Mouse (Mus musculus): ENCODE results near the gene Zc3h13. TPM values are rescaled to one million over a fixed set of nuclear protein-coding genes. Genes with fewer than 3 reads are reported as not detected.

Zc3h13 gene
- polyA plus RNA-seq, 1 experiment from 2014 or later, result 31.4 TPM

DNA sequence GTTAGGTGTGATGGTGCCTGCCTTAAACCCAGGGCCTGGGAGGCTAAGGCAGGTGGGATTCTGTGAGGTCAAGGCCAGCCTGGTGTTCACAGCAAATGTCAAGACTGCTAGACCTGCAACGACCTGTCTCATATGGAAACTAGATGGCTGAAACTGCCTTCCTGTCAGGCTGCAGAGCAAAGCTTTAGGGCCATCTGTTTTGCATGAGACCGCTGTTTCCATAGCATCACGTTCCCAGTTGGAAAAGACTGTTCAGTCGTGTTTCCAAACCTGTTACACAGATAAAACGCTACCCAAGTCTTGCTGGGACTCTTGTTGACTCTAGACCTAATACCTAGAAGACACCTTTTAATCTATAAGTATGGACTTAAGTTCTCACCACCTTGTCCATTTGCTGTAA, 61.9 kb downstream of the Zc3h13 start:
- DNase-seq (ENCODE audit: low spot score, missing footprints) (no peak), ATAC-seq (ENCODE audit: low FRiP score) (no peak)
- WGBS, result 93% methylated on average over 5 of the region's 5 CpGs
- Histone ChIP-seq H3K27ac (ENCODE audit: low read depth, low read length) (no peak overlapping the region), H3K9me3 (ENCODE audit: control insufficient read depth, low read length) (no peaks in the 10 kb centered on the region), H3K9ac (ENCODE audit: low read length) (no peak overlapping the region), H3K4me1 (ENCODE audit: control insufficient read depth, insufficient read depth, low read length) (no peaks in the 10 kb centered on the region), H3K4me2 (no peak overlapping the region), H3K27me3 (ENCODE audit: control insufficient read depth, insufficient read depth, low read length) (no peaks in the 10 kb centered on the region), H3K36me3 (ENCODE audit: control insufficient read depth, insufficient read depth, low read length) (peaks cover 4% of the 10 kb centered on the region; the same call in 1 of the 2 replicates), H3K4me3 (ENCODE audit: low read depth, low read length) (no peak overlapping the region)

DNA sequence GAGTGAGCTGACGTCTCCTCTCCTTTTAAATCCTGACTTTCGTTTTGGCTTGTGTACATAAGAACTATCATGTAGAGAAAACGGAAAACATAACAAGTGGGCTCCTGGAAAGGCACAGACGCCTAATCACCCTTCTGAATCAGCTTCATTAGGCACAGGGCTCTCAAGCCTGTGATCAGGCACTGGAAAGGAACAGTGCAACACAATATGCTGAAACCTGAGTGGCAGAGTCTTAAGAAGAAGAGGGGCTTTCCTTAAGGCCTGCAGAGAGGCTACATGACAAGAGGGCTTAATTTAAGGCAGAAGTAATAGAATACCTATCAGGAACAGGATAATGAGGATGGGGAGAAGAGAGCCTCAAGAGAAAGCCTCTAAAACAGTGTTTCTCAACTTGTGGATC, 67.5 kb downstream of the Zc3h13 start:
- Histone ChIP-seq H3K4me2 (no peak overlapping the region), H3K27me3 (ENCODE audit: control insufficient read depth, insufficient read depth, low read length) (no peaks in the 10 kb centered on the region), H3K9me3 (ENCODE audit: control insufficient read depth, low read length) (no peaks in the 10 kb centered on the region), H3K27ac (ENCODE audit: low read depth, low read length) (no peak overlapping the region), H3K4me3 (ENCODE audit: low read depth, low read length) (no peak overlapping the region), H3K36me3 (ENCODE audit: control insufficient read depth, insufficient read depth, low read length) (no peaks in the 10 kb centered on the region), H3K4me1 (ENCODE audit: control insufficient read depth, insufficient read depth, low read length) (no peaks in the 10 kb centered on the region), H3K9ac (ENCODE audit: low read length) (no peak overlapping the region)
- WGBS, result 43% methylated on average over 4 of the region's 4 CpGs
- ATAC-seq (ENCODE audit: low FRiP score) (no peak), DNase-seq (ENCODE audit: low spot score, missing footprints) (peak; percentile 51)

DNA sequence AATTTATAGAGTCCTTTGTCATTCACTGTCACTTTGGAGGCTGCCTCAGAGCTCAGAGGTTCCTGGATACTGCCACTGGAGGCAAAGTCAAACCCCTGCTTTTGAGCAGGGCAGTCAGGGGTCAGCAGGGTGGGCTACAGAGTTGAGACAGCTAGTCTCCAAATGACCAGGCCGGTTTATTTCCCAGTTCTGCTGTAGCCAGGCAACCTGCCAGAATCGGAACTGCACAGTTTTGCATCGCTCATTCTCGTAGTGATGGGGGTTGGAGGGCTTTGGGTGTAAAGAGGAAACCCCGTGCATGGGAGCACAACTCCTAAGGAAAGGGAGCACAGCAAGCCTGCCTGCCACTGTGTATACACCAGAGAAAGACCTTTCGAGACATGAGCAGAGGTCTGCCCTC, 79.1 kb downstream of the Zc3h13 start:
- no peaks in the 10 kb centered on the region for H3K27me3 ChIP-seq (ENCODE audit: control insufficient read depth, insufficient read depth, low read length)
- H3K4me2 ChIP-seq, result no peak overlapping the region
- H3K9me3 ChIP-seq (ENCODE audit: control insufficient read depth, low read length), result no peaks in the 10 kb centered on the region
- DNase-seq (ENCODE audit: low spot score, missing footprints) (peak; percentile 76), ATAC-seq (ENCODE audit: low FRiP score) (no peak)
- H3K4me3 ChIP-seq (ENCODE audit: low read depth, low read length), result no peak overlapping the region
- 62% methylated on average over 6 of the region's 6 CpGs for WGBS
- H3K4me1 ChIP-seq (ENCODE audit: control insufficient read depth, insufficient read depth, low read length), result no peaks in the 10 kb centered on the region
- H3K27ac ChIP-seq (ENCODE audit: low read depth, low read length), result no peak overlapping the region
- H3K36me3 ChIP-seq (ENCODE audit: control insufficient read depth, insufficient read depth, low read length), result no peaks in the 10 kb centered on the region
- H3K9ac ChIP-seq (ENCODE audit: low read length), result no peak overlapping the region

DNA sequence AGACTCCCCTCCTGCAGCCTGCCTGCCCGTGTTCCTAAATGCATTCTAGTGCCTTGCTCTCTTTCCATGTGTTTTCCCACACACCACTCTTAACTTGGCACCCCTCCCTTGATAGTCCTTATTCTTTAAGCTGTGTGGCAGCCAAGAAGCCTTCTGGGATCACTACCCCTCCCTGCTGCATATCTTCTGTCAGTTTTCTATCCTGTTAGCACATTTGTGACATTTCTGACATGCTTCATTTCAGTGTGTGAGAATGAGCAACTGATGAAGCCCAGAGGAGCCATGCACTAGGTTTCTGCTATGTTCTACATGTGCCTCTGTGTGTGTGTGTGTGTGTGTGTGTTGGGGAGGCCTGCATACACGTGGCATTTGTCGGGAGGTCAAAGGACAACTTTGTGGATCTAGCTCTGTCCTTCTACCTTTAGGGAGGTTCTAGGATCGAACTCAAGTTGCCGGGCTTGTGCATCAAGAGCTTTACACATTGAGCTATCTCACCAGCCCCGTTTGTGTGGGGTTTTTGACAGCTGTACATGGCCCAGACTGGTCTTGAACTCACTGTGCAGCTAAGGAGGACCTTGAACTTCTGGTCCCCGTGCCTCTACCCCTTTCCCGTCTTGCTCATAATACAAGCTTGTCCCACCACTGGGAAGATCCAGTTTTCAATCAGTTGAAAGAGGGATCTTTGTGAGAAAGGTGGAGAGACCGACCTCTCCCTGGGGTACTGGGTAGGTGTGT, 81.3 kb downstream of the Zc3h13 start:
- no peak for ATAC-seq (ENCODE audit: low FRiP score)
- Histone ChIP-seq H3K4me1 (ENCODE audit: control insufficient read depth, insufficient read depth, low read length) (no peaks in the 10 kb centered on the region), H3K4me2 (no peak overlapping the region), H3K4me3 (ENCODE audit: low read depth, low read length) (no peak overlapping the region), H3K36me3 (ENCODE audit: control insufficient read depth, insufficient read depth, low read length) (no peaks in the 10 kb centered on the region), H3K27ac (ENCODE audit: low read depth, low read length) (no peak overlapping the region), H3K27me3 (ENCODE audit: control insufficient read depth, insufficient read depth, low read length) (no peaks in the 10 kb centered on the region), H3K9ac (ENCODE audit: low read length) (no peak overlapping the region), H3K9me3 (ENCODE audit: control insufficient read depth, low read length) (no peaks in the 10 kb centered on the region)
- WGBS, result 85% methylated on average over 9 of the region's 9 CpGs
- DNase-seq (ENCODE audit: low spot score, missing footprints), result peak; percentile 57

DNA sequence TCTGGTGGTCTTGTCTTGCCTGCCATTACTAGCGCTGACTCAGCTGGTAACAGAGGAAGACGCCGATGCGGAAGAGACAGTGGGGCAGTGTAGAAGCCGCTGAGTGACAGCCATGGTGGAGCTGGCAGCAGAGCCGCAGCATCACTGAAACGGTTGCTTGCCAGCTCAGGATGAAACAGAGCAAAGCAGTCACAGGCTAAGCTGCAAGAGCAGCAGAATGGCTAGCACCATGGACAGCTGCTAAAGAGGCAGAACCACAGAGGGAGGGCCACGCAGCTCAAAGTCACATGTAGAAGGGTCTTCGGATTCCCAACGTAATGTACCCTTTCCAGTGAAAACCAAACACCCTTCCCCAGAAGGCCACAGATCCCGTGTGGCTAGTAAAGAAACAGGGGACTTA, 82.6 kb downstream of the Zc3h13 start:
- H3K9ac ChIP-seq (ENCODE audit: low read length), result no peak overlapping the region
- H3K9me3 ChIP-seq (ENCODE audit: control insufficient read depth, low read length), result no peaks in the 10 kb centered on the region
- H3K27me3 ChIP-seq (ENCODE audit: control insufficient read depth, insufficient read depth, low read length), result no peaks in the 10 kb centered on the region
- WGBS, result 31% methylated on average over 11 of the region's 11 CpGs
- H3K36me3 ChIP-seq (ENCODE audit: control insufficient read depth, insufficient read depth, low read length), result no peaks in the 10 kb centered on the region
- DNase-seq (ENCODE audit: low spot score, missing footprints) (no peak), ATAC-seq (ENCODE audit: low FRiP score) (no peak)
- H3K4me2 ChIP-seq, result no peak overlapping the region
- no peak overlapping the region for H3K4me3 ChIP-seq (ENCODE audit: low read depth, low read length)
- no peak overlapping the region for H3K27ac ChIP-seq (ENCODE audit: low read depth, low read length)
- H3K4me1 ChIP-seq (ENCODE audit: control insufficient read depth, insufficient read depth, low read length), result no peaks in the 10 kb centered on the region

DNA sequence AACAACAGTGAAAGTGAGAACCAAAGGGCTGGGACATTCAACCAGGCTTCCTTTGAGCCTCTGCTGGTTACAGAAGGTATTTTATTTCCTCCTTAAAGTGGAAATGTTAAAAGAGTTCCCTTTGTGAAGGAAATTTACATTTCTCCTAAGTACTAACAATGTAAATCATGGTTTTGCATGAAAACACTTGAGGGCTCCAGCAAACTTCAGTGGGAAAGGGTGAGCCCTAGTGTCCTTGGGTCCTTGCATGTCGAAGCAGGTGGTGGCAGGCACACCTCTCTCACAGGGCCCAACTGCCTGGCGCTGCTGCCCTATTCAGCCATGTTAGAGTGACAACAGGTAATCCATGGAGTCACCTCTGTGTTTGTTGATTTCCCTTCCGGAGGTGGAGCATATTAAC, 83.3 kb downstream of the Zc3h13 start:
- 39% methylated on average over 3 of the region's 3 CpGs for WGBS
- H3K4me3 ChIP-seq (ENCODE audit: low read depth, low read length), result no peak overlapping the region
- no peaks in the 10 kb centered on the region for H3K27me3 ChIP-seq (ENCODE audit: control insufficient read depth, insufficient read depth, low read length)
- no peak overlapping the region for H3K9ac ChIP-seq (ENCODE audit: low read length)
- no peak for DNase-seq (ENCODE audit: low spot score, missing footprints)
- no peak overlapping the region for H3K4me2 ChIP-seq
- ATAC-seq (ENCODE audit: low FRiP score), result no peak
- no peak overlapping the region for H3K27ac ChIP-seq (ENCODE audit: low read depth, low read length)
- H3K4me1 ChIP-seq (ENCODE audit: control insufficient read depth, insufficient read depth, low read length), result no peaks in the 10 kb centered on the region
- H3K36me3 ChIP-seq (ENCODE audit: control insufficient read depth, insufficient read depth, low read length), result no peaks in the 10 kb centered on the region
- H3K9me3 ChIP-seq (ENCODE audit: control insufficient read depth, low read length), result no peaks in the 10 kb centered on the region

DNA sequence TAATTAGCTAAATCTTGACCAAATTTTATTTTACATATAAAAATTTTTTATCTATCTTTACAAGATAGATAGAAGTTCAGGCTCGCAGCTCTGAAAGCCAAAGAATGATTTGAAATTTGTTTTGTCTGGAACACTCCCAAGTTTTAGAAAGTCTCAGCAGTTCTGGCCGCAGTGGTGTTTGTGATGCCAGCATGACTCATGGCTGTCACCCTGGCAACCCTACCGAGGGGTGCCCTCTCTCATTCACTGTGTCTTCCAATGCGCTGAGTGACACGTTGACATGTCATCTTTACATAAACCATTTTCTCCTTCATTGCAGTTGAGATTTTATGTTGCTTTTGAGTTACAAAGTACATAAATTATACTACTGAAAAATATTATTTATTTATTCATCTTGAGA, 85.7 kb downstream of the Zc3h13 start:
- ATAC-seq (ENCODE audit: low FRiP score) (no peak), DNase-seq (ENCODE audit: low spot score, missing footprints) (no peak)
- 69% methylated on average over 5 of the region's 5 CpGs for WGBS
- no peak overlapping the region for H3K4me3 ChIP-seq (ENCODE audit: low read depth, low read length)
- H3K36me3 ChIP-seq (ENCODE audit: control insufficient read depth, insufficient read depth, low read length), result no peaks in the 10 kb centered on the region
- no peaks in the 10 kb centered on the region for H3K4me1 ChIP-seq (ENCODE audit: control insufficient read depth, insufficient read depth, low read length)
- no peak overlapping the region for H3K27ac ChIP-seq (ENCODE audit: low read depth, low read length)
- no peak overlapping the region for H3K4me2 ChIP-seq
- no peaks in the 10 kb centered on the region for H3K27me3 ChIP-seq (ENCODE audit: control insufficient read depth, insufficient read depth, low read length)
- H3K9ac ChIP-seq (ENCODE audit: low read length), result no peak overlapping the region
- H3K9me3 ChIP-seq (ENCODE audit: control insufficient read depth, low read length), result no peaks in the 10 kb centered on the region

DNA sequence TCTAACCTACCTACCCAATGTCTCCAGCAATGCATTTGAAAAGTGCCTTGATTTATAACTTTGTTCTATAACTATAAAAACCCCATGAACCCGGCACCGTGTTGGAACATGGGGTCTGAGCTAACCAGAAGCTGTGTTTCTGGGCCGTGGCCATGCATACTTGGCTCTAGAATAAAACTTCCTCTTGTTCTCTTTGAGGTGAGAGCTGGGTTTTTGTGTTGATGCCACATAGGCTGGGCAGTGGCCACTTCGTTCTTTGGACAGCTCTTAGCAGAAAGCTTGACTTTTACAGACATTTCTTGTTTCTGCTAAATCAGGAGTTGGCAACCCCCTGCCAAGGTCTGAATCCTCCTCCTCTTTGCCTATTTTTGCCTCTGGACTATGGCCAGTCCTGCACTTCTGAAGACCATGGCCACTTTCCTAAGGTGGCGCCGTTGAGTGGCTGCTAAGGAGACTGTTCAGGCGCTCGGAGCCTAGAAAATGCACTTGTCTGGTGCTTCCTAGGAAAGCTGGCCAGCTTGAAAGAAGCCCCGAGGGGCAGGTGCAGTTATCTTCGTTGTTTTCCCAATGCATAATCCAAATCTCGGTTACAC, 90.9 kb downstream of the Zc3h13 start:
- ATAC-seq (ENCODE audit: low FRiP score), result no peak
- Histone ChIP-seq H3K27me3 (ENCODE audit: control insufficient read depth, insufficient read depth, low read length) (no peaks in the 10 kb centered on the region), H3K9me3 (ENCODE audit: control insufficient read depth, low read length) (no peaks in the 10 kb centered on the region), H3K9ac (ENCODE audit: low read length) (no peak overlapping the region), H3K27ac (ENCODE audit: low read depth, low read length) (no peak overlapping the region), H3K36me3 (ENCODE audit: control insufficient read depth, insufficient read depth, low read length) (no peaks in the 10 kb centered on the region), H3K4me3 (ENCODE audit: low read depth, low read length) (no peak overlapping the region), H3K4me1 (ENCODE audit: control insufficient read depth, insufficient read depth, low read length) (no peaks in the 10 kb centered on the region), H3K4me2 (no peak overlapping the region)
- DNase-seq (ENCODE audit: low spot score, missing footprints), result no peak
- 69% methylated on average over 11 of the region's 11 CpGs for WGBS

DNA sequence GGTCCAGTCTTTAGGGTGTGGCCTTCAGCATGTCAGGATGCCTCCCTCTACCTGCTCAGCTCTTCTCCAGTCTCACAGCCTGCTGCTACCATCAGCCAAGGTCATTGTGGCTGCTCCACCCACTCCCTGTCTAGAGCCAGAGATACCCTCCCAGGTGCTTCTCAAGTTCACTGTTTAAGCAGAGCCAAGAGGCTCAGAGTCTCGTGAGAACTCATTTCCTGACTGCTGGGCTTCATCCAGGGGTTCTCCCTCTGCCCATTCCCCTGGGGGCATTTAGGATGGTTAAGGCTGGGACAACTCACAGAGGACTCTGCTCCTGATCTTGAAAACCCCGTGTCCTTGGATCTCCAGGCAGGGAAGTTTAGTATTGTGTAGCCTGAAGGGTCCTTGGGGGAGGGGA, 92.1 kb downstream of the Zc3h13 start:
- ATAC-seq (ENCODE audit: low FRiP score), result no peak
- no peak for DNase-seq (ENCODE audit: low spot score, missing footprints)
- H3K9me3 ChIP-seq (ENCODE audit: control insufficient read depth, low read length), result no peaks in the 10 kb centered on the region
- H3K4me2 ChIP-seq, result no peak overlapping the region
- H3K9ac ChIP-seq (ENCODE audit: low read length), result no peak overlapping the region
- no peak overlapping the region for H3K27ac ChIP-seq (ENCODE audit: low read depth, low read length)
- H3K4me3 ChIP-seq (ENCODE audit: low read depth, low read length), result no peak overlapping the region
- no peaks in the 10 kb centered on the region for H3K27me3 ChIP-seq (ENCODE audit: control insufficient read depth, insufficient read depth, low read length)
- H3K4me1 ChIP-seq (ENCODE audit: control insufficient read depth, insufficient read depth, low read length), result no peaks in the 10 kb centered on the region
- no peaks in the 10 kb centered on the region for H3K36me3 ChIP-seq (ENCODE audit: control insufficient read depth, insufficient read depth, low read length)
- 55% methylated on average over 2 of the region's 2 CpGs for WGBS
